Mouse (Mus musculus): ENCODE data around the gene Dnaaf5.

Gene Dnaaf5

DNA sequence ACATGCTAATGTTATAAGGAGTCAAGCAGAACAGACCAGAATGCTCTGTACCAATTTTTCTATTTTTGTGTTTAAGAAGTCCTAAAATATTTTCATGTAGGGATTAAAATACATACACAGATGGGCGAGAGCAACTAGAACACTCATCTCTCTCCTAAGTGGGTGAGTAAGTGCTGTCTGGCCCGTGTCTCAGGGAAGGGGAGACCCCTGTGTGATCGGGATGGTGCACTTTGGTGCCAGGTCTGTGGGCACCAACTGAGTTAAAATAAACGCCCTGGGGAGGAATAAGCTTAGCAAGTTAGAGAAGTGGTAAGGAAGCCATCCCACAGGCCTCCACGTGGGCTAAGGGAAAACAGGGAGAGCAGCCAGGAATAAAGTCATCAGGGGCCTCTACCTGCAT is 40.9 kb downstream of the Dnaaf5 start:
- DNase-seq (ENCODE audit: low spot score in 2 of 2): no peak

DNA sequence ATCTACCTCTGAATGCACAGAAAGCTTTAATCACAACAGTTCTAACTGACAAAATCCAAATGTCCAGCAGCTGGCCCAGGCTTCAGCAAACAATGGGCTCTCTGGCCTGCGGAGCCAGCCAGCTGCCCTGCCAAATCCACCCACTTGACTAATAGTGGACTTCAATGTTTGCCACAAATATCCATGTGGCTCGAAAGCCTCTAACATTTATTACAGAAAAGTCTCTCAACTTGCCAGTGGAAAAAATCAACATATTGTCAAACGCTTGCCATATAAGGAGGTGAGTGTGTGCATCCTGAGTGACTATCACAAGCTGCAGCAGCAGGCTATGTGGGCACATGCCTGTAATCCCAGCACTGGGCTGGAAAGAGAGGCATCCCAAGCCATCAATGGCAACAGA is 48.8 kb downstream of the Dnaaf5 start:
- DNase-seq (ENCODE audit: low spot score in 2 of 2): no peak

DNA sequence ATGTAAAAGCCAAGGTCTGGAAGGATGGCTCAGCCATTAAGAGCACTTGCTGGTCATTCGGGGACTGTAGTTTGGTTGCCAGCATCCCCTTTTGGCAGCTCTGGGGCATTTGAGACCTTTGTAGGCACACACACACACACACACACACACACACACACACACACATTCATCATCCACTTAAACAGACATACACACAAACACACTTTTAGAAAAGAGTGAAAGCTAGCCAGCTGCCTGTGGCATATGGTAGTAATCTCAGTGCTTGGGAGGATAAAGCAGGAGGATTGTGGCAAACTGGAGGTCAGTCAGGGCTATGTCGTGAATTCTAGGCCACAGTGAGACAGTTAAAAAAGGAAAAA is 49.6 kb downstream of the Dnaaf5 start:
- no peak for DNase-seq (ENCODE audit: low spot score in 2 of 2)

DNA sequence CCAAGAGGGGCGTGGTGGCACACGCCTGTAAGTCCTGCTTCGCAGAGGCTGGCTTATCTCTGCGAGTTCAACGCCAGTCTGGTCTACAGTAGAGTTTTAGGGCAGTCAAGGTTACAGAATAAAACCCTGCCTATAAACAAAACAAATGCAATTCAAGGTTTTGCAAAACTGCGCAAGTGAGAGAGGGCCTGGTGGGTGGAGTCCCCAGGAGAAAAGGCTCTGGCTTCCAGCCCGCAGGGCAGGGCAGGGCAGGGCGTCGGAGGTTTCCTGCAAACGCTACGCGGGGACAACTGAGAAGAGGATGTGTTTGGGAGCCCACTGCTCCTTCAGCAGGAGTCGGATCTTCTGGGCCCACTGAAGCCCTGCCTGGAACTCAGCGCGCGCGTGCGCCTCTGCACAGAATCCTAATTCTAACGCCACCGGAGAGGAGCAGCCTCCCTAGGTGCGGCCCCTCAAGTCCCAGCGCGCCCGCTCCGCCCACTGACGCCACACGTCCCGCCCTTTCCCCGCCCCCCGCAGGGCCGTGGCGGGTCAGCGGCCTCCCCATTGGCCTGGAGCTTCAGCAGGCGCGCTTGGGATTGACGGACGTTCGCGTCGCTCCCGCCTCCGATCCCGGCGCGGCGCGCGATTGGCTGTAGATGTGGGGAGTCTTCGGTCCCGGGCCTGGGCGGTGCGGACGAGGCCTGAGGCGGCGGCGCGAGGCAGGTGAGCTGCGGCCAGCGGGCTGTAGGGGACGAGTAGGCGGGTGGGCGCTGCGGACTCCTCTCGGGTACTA is 50.2 kb downstream of the Dnaaf5 start, which contains the start of gene Sun1:
Gene Sun1 (plus strand): TSS at position 643 of the 775 bp plus-strand sequence.
- peak; percentile 98 for DNase-seq (ENCODE audit: low spot score in 2 of 2)

DNA sequence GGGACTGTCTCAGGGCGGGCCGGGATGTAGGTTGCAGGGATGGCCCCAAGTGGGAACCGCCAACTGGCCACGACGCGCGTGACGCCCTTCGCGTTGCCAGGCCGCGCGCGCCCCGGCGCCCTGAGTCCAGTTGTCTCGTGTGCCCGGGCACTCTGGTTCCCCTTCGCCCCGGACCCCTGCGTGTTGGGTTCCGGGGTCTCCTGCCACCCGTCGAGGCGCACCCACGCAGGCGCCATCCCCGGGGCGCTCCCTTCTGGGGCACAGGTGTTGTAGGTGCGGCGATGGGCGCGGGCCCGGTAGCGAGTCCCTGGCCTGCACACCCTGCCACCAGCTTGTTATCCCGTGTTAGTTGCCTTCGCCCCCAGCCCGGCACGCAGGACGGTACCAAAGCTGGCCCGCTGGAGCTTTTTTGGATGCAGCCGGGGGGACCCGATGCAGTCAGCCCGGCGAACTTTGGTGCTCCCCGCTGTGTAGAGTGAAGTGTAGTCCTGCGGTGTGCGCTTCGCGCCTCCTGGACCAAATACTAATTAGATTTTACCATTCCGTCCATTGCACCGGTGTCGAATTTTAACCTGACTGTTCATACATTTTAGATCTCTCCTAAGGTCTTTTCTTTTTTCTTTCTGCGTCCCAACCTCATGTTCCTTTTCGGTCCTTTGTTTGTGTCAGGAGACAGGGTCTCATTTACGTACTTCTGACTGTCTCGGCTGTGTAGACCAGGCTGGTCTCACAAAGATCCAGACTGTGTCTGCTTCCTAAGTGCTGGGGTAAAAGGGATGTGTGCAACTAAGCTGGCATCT is 50.9 kb downstream of the Dnaaf5 start:
- DNase-seq (ENCODE audit: low spot score in 2 of 2): no peak

DNA sequence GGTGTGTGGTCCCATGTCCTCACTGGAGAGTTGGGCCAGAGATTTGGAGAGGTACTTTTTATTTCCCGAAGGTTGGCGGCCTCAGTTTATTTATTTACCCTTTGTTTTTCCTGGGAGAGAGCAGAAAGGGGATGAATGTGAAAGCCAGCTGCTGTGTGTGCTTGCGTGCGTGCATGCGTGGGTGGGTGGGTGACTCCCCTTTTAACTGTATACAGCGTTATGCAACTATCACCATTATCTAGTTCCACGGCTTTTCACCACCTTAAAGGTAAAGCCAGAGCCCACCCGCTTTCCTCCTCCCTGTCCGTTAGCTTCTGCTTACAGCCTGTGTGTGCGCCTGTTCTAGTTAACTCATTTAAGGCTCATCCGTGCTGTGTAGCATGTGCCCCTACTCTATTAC is 52.1 kb downstream of the Dnaaf5 start:
- DNase-seq (ENCODE audit: low spot score in 2 of 2): no peak

- no peak for DNase-seq (ENCODE audit: low spot score in 2 of 2)
Observed at GRCm38 (mm10) chr5:139203312-139203711, 53.3 kb downstream of the Dnaaf5 start.

DNA sequence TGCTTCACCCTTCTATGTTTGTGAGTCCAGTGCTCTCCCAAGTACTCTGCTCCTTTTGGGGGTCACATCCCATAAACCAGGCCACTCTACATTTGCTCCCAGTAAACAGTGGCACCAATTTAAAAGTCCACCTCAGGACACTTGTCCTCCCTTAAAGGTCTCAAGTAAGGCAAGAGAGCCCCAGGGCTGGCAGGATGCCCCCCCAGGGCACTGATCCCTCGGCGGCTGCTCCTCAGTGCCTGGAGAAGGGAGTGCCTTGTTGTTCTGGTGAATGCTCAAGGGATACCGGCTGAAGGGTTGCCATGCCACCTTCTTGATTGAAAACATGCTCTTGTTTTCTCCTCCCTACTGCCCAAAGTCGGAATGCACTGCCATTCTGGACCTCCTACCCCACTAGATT is 56.1 kb downstream of the Dnaaf5 start:
- DNase-seq (ENCODE audit: low spot score in 2 of 2): no peak

DNA sequence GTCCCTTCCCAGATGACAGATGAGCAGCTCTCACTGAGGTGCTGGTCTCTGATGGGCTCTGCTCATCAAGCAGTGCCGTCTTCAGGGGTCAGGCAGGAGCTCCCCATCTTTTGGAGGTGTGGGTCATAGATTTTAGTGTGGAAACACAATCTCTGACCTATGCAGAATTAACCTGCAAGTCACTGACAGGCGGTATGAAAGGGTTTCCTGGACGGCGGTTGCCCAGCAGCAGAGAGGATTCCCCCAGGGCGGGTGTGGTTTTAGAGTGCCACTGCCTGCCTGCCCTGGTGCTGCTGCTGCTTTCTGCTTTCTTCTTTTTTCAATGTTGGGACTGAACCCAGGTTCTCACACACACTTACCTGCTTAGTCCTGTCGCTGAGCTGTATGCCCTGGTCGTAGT is 56.5 kb downstream of the Dnaaf5 start:
- no peak for DNase-seq (ENCODE audit: low spot score in 2 of 2)

GRCm38 (mm10) chr5:139208183-139208582 is 58.2 kb downstream of the Dnaaf5 start:
- DNase-seq (ENCODE audit: low spot score in 2 of 2): no peak

- DNase-seq (ENCODE audit: low spot score in 2 of 2): no peak
Observed at GRCm38 (mm10) chr5:139208871-139209684, 59.1 kb downstream of the Dnaaf5 start.

GRCm38 (mm10) chr5:139209685-139210026 is 59.6 kb downstream of the Dnaaf5 start:
- no peak for DNase-seq (ENCODE audit: low spot score in 2 of 2)

DNA sequence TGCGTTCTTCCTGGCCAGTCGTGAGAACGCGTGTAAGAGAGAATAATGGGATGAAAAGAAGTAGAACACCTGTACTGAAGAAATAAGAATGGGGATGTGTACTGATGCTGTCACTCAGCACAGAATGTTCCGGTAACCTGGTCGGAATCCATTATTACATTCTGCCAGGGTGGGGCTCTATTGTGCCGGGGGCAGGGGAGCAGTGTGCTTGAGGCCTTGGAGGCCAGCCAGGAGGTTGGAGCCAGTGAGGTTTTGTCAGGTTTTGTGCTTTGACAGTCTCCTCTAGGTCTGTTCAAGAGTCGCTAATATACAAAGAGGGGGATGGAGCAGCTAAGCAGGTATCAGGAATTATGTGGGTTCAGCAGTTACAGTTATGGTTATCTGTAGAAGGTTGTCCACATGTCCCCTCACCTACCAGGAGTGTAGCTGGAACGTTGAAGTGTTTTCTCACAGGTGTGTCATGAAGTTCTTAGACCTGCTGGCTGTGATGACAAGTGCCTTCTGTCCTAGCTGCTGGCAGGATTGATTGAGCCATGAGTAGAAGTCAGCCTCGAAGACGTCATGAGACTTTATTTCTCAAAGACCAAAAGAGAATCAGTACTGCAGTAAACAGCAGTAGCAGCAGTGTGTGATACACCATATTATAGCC is 61.8 kb downstream of the Dnaaf5 start:
- peak in 1 of 2 experiments; percentile 14 for DNase-seq (ENCODE audit: low spot score in 2 of 2)

DNA sequence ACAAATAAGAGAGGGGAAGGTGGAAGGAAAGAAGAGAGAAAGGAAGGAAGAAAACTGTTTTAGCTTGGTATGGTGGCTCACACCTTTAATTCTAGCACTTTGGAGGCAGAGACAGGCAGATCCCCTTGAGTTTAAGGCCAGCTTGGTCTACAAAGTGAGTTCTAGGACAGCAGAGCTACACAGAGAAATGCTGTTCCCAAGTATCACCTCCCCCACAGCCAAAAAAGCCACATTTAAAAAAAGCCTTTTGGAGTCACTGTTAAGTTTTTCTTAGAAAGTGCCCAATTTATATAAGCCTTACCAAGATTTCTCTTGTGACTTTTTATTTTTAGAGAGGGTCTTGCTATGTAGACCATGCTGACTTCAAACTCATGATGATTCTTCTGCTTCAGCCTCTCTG is 64.3 kb downstream of the Dnaaf5 start:
- no peak for DNase-seq (ENCODE audit: low spot score in 2 of 2)

DNA sequence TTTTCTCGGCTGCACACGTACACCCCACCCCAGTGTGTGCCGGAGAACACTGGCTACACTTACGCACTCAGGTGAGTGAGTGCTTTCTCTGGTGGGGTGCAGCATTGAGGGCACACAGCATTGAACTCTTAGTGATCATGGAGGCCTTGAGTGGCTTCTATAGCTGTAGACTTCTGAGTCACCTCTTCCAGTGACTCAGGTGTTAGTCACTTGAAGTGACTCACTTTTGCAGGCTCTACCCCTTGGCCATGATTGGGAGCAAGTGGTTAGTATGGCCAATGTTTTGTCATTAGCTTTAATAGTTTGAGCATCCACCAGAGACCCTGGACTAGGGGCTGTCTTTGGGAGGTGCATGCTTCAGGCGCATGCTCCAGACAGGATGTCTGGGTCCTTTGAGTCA is 65.2 kb downstream of the Dnaaf5 start:
- no peak for DNase-seq (ENCODE audit: low spot score in 2 of 2)

DNA sequence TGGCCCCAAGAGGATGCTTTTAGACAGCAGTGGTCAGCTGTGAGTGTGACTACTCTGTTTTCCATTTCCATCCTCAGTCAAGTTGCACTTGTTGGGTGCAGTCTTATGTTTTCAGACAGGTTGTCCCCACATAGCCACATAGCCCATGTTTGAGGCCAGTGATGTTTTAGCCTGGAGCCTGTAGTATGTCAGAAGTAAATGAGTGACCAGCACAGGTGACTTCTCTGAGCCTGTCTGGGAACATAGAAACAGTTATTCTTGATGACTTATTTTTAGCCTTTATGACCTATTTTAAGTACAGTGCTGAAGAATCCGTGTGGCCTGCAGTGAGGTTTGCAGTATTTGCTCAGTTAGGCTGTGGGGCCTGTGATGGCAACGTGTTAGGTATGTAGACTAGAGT is 66.1 kb downstream of the Dnaaf5 start:
- no peak for DNase-seq (ENCODE audit: low spot score in 2 of 2)

- no peak for DNase-seq (ENCODE audit: low spot score in 2 of 2)
Observed at GRCm38 (mm10) chr5:139216774-139217173, 66.8 kb downstream of the Dnaaf5 start.

DNA sequence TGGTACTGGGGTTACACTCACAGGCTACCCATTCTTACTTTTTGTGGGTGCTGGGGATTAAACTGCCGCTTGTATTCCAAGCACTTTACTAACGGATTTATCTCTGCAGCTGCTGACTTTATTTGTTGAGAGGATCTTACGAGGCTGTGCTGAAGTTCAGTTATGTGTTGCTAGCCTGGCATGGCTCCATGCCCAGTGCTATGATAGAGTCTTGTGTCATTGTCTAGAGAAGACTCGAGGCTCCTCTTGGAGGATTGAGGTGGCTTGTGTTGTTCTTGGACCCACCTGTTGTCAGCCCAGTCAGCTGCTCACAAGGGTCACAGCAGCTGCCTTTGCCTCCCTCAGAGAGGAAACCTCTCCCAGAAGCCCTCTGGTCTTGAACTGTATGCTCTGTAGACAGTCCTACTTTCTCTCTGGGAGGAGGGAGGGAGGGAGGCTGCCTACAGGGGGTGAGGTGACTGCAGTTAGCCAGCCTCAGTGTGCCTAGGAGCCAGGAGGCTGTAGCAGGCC is 70.0 kb downstream of the Dnaaf5 start:
- DNase-seq (ENCODE audit: low spot score in 2 of 2): no peak

- peak; percentile 64 to 86 for DNase-seq (ENCODE audit: low spot score in 2 of 2)
Observed at GRCm38 (mm10) chr5:139220610-139221009, 70.6 kb downstream of the Dnaaf5 start.

DNA sequence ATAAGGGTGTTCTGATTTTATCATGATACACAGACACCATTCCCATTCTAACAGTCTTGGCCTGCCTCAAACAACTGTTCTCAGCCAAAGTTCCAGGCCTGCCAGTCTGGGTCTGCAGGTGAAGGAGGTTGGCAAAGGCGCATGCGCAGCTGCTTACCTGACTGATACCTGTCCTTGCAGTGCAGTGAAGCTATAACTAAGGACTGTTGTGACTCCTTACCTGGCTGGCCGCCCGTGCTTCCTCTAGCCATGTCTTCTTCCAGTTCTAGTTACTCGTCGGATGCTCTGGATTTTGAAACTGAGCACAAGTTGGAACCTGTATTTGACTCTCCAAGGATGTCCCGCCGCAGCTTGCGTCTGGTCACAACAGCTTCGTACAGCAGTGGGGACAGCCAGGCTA is 73.3 kb downstream of the Dnaaf5 start:
- no peak for DNase-seq (ENCODE audit: low spot score in 2 of 2)

DNA sequence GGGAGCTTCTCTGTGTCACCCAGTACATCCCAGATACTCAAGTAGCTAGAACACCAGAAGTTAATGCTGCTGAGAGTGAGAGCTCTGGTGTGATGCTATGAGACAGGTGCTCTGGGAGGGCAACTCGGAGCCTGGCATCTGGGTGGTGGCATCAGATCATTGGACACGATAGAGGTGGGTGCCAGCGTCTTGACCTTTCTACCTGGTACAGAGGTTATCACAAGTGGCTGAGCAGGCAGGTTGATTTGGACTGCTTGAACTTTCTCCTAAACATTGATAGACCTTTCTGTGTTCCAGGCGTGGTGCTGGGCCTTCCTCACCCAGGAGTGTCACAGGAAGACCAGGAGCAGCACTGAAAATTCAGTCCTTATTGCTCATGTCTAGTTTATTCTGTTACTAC is 77.2 kb downstream of the Dnaaf5 start:
- no peak for DNase-seq (ENCODE audit: low spot score in 2 of 2)

- DNase-seq (ENCODE audit: low spot score in 2 of 2): no peak
Observed at GRCm38 (mm10) chr5:139227645-139228044, 77.6 kb downstream of the Dnaaf5 start.
